Mouse (Mus musculus) lung, postnatal 0 days (tissue): Measurements from ENCODE around the gene 9330159F19Rik.

Experiments used
- CTCF ChIP-seq: IDR thresholded peaks from 2 replicates; pipeline ENCODE4 v1.5.1; 2016; ENCODE audit warnings: antibody characterized with exemption, mild to moderate bottlenecking
- EP300 ChIP-seq: IDR thresholded peaks from 2 replicates; pipeline ENCODE4 v1.6.1; 2016; ENCODE audit warnings: antibody characterized with exemption, mild to moderate bottlenecking, control low read depth

DNA sequence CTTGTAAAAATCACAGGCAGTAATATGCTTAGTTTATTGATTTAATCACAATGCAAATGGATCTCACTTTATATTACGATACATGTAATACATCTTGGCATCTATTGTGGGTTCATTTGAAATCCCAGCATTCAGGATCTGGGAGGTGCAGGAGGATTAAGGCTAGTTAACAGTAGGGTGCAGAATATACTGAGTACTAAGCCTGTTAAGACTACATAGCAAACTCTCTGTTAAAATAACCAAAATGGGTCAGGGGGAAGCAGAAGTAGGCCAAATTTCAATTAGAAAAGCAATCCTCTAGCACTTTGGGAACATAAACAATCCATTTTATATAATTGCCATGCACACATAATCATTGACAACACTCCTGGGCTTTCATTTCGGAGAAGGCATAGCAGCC lies 37.6 kb upstream of the 9330159F19Rik start:
- TF ChIP-seq CTCF (no peak), EP300 (no peak)
